Mouse (Mus musculus): ENCODE results near the gene Klhl10.

- TF ChIP-seq CTCF (IDR thresholded peaks at IDR 0.05; ENCODE audit: extremely low read depth, insufficient read depth, insufficient read length, insufficient replicate concordance) = no peak
- TF ChIP-seq POLR2A (IDR thresholded peaks at IDR 0.05; ENCODE audit: low read depth, low read length) = no peak
These were observed 43.2 kb upstream of the Klhl10 start for GRCm38 (mm10) chr11:100398517-100398916.

Measured in spleen, adult 2 months (tissue).